Mouse (Mus musculus) heart, adult 9 months (tissue): ENCODE measurements around the gene Asna1.

Experiments used
- DNase-seq, 2 experiments: peaks; one replicate each; pipeline ENCODE4 v3.0.0; 2022; ENCODE audit warnings: low spot score in 2 of 2

The Asna1 gene

DNA sequence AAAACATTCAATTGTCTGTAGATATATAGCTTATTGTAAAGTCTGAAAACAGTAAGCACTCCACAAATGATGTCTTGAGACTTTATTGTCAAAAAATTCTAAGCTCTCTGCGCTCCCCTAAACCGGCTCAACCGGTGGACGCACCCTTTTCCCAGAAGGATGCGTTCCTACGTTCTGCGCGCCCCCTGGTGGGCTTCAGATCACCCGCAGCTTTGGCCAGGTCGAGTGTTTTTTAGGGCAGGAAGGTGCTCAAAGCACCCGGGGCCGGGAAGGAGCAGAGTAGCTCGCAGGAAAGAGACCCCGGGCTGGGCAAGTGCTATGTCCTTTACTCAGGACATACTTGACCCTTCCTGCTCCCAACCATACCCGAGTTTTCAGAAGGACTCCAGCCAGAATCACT, 35.3 kb downstream of the Asna1 start:
- DNase-seq = peak; percentile 86 to 95

DNA sequence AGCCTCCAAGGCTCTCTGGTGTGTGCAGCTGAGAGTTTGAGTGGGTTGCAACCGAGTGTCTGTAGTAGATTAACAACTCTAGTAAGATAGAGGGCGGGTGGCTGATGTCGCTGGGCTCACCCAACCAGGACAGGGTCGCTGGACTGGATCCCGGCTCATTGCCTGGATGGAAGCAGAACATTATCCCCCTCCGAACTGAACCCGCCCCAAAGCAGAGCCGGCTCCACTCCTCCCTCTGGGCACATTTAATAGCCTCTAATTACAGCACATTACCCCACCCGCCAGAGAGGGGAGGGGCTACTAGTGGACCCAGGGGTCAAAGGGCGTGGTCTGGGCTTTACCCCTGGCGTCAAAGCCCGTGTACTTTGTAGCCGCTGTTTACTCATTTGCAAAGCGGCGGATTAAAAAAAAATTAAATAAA, 35.8 kb downstream of the Asna1 start:
- peak; percentile 78 to 81 for DNase-seq

DNA sequence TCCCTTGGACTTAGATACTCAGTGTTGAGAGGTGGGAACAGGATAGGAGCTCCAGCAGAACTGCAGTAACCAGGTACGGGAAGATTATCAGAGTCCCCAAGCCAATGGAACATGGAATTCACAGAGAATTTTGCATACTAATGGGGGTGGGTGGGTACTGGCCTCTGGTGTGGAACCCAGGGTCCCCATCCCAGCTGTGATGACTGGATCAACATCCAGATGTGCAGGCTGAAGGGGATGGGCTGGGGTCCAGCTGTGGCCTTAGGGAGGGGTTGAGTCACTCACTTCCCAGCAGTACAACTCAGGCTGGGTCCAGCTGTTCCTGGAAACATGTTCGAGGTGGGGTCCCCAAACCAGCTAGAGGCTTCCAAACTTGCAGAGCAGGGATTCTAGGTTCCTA, 37.2 kb downstream of the Asna1 start:
- peak; percentile 54 to 67 for DNase-seq

DNA sequence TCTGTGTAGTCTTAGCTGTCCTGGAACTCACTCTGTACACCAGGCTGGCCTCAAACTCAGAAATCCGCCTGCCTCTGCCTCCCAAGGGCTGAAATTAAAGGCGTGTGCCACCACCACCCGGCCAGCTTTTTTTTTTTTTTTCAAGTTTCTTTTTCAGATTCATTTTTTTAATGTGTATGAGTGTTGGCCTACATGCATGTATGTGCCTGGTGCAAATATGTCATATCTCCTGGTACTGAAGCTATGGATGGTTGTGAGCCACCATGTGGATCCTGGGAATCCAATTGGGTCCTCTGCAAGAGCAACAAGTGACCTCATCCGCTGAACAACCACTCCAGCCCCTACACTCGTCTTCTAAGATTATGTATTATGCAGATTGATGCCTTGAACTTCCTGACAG, 37.7 kb downstream of the Asna1 start:
- no peak for DNase-seq

DNA sequence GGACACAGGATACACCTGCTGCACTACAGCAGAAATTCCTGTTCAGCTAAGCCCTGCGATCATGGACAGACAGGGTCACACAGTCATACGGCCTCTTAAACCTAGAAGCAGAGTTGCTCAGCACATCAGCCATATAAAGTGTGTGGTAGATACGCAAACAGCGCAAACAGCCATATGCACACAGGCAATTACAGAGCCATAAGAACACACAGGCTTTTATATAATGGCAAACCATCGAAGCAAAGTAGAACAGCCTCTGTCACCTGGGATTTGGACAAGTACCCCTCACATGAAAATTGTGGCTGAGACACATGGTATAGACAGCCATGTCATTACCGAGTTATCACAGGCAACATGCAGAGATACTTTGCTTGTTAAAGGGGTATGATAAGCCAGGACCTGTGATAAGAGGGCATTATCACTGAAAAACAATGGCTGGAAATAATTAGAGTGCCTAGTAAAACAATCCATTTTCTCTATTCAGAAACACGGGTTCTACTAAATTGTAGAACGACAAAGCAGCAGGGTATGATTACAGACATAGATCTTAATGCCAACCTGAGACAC, 38.6 kb downstream of the Asna1 start:
- DNase-seq = no peak

DNA sequence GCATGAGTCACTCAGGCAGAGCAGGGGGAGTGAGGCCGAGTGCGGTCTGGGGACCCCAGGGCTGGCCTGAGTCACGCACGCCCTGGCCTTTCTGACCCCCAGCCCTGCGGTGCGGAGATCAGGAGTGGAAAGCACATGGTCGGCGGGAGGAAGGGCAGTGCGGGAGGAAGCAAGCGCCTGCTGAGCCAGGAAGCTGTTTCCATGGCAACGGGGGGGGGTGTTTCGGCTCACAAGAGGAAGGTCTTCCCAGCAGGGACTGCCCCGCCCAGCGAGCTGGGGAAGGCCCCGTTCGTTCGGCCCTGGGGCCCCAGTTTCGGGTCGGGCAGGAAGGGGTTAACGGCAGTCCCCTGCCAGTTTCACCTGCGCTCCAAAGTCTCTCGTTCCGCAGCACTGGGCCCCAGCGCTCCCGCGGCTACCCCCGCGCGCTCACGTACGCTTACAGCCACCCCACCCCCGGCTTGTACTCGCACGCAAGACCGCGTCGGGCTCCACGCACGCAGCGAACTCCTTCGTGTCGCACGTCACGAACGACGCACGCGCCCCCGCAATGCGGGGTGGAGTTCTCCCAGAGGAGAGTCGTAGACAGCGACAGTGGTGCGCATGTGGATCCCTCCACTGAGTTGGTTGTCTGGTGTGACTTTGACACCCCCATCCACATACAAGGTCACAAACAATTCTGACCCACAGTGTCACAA, 39.2 kb downstream of the Asna1 start:
- DNase-seq = peak; percentile 92 to 93

DNA sequence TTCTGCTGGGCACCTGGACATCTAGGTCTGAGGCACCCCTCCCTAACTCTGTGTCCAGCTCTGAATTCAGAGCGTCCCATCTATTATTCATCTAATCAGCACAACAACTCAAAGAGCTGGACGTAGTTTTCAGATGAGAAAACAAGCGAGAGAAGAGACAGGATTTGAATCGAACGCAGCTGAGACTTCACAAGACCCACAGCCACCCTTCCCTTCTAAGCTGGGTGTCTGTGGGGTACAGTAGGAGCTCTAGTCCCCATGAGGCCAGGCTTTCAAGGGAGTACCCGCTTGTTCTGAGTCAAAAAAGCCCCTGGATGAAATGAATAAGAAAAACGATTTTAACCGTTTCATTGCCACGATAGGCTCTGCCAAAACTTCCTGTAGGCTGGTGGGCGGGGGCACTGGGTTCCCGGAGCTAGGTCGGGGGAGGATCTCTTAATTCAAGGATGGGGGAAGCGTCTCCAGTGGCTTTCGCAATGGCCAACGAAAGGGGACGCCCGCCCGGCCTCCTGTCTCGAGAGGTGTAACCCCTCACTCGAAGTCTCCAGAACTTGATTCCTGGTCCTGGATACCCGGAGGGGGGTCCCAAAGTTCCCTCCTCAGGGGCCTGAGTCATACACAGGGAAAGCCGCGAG, 39.9 kb downstream of the Asna1 start:
- DNase-seq = no peak

DNA sequence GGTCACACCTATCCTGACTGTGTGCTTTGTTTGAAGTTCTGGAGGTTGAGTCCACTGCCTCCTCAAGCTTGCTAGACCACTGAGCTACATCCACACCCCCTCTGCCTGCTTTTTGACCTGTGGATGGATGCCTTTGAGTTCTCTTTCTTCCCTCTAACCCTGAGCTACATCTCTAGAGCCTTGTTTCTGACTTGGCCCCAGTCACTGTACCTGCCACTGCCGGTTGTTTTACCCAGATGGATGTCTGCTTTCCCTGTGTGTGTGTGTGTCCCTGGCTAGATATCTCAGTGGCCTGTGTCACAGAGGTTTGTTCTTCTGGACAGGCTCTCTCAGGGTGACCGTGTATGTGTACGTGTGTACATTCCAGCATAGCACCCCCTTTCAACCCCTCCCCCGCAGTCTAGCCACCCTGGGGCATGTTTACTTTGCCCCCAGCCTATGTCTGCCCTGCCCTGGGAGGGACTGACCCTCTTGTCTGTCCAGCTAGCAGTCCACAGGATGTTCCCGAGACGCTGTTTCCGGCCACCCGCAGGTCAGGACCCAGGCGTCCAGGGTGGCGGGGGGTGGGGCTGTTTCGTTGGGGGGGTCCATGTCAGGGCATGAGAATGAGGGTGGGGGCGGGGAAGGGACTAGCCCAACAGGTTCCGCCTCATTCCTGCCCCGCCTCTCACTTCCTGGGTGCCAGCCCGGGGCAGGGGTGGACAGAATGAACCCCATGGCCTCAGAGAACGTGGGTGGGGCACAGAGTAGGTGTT, 40.6 kb downstream of the Asna1 start:
- peak; percentile 46 to 70 for DNase-seq

DNA sequence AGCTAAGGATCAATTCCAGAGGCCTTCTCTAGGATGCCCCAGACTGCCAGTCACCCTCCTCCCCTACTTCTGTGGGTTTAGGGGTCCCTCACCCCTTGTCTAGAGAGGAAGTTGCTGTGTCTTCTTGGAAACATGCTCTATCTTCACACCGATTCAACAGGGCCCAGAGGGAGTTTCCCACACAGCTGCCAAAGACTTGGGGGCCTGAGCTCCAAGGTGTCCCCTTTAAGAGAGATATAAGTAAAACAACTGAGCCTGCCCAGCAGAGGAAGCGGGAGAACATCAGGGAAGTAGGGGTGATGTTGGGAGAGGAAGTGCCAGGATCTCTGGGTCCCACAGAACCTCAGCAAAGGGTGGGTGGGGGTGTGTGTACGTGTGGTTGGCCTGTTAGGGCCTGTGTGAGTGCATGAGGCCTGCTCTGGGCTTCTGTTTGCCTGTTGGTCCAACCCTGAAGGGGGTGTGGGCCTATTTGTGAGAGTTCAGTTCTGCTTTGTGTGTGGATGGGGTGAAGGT, 42.5 kb downstream of the Asna1 start:
- DNase-seq = no peak

DNA sequence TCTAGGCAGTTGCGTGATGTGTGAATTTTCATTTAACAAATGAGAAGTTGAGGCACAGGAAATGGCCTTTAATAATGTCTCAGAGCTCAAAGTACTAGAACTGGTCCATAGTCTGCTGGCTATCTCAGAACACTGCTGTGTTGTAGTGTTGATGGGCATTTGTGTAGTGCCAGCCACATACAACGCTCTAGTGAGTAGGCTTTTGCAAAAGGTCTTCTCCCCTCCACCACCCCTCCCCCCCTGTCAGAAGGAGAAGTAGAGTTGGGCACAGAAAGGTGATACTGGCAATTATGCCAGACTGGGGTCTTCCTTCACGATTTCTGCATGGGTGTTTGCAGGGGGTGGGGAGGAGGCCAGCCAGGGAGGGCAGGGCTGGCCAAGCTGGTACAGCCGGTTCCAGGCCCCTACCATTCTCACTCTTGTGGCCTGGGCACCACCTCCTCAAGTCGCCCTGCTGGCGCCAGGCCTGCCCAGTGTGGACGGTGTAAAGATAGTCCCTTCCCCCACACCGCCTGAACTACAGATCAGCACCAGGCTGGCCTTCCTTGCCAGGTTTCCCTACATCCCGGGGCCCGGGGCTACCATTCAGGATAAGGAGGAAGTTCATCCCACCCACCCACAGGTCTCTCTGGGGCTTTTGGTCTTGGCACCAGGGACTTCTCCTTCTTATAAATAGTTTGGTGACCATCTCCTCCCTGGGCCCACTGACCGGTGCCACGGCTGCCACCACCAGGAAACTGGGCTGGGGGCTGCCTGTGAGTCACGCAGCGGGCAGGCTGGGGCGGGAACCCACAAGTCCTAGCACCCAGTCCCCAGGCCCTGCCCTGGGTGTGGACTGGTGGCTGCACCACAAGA, 43.2 kb downstream of the Asna1 start:
- no peak for DNase-seq

DNA sequence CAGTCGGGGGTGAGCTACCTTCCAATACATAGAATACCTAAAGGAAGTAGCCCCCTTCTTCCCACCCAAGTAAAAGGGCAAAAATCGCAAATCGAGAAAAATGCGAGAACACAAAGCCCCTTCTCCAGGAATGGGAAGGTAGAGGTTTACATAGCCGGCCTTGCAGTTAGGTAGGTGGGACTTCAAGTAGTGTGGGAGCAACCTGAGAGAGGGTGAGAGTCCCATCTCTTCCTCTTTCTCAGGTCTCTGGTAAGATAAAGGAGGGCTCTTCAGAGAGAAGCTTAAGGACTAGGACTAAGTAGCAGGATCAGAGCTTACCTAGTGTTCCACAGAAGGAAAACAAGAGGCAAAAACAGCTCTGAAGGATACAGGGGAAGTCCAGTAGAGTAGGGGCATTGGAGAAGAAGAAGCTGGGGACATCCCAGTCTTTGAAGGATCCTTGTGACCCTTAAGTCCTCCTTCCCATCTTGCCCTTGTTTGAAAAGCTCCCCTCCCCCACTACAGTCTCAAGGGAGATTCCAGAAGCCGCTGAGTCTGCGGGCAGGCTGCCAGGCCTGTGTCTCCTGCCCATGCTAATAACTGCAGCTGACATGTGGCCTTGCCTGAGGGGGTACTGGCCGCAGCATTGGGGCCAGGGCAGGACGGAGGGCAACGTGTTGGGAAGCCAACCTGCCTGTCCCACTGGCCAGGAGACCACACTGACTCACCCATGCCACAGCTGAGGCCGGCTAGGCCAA, 44.3 kb downstream of the Asna1 start:
- peak; percentile 82 to 86 for DNase-seq

DNA sequence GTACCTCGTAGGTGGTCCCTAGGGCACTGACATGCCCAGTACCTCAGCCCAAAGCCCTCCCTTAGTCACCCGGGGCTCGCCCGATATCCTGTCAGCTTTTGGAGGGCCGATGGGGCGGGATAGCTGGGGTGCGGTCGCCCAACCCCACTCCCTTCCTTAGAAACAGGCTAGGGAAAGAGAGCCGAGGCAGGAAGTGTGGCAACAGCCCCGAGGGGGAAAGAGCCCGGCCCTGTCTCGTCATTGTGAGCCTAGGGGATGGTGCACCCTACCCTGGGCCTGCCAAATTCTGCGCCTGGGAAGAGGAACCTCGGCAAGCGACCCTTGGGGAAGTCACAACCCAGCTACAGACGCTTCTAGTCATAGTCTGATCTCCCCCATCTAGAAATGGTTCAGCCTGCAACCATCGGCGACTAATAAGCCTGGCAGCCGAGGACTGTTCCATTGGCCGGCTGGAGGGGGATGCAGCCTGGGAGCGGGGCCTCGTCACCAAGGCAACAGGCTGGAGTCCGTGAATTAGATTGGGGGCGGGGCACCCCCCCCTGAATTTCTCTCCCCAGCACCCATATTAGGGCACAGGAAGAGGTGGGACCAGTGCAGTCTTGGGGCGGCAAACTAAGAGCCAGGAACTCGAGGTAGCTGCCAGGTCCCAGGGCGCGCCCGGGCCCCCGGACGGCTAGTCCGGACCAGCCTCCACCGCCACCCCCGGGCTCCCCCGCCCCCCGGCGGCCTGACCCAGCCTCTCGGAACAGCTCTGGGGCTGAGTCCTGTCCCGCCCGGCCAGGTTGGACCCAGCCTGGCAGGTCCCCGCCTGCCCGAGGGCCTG, 45.3 kb downstream of the Asna1 start:
- peak; percentile 96 for DNase-seq

DNA sequence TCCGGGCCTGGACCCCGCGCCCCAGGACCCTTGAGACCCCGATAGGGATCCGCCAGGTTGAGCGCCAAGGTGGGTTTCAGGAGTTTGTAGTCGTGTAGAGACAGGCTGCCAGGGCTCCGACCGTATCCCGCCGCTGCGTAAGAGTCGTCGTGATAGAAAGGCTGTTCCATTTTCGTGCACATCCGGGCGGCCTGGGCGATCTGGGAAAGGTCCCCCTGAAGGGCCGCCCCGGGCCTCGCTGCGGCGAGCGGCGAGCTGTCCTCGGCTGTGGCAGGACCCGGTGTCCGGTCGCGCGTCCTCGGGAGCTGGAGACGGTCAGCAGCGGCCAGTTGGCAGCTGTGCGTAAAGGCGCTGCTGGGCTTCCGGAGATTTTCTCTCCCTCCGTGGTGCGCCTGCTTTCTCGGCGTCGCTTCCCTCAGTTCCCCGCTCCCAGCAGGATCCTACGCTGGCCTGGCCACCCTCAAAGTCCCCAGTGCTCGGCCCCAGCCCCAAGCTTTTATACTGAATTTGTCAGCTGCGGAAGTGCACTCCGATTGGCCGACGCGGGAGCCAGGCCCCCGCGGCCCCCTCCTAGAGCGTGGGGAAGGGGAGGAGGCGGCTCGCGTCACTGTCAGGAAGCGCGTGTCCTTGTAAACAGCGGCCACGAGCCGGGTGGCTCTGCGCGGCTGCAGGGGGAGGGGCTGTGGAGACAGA, 46.7 kb downstream of the Asna1 start, which contains the start of gene Junb:
Gene Junb (minus strand): TSS at position 471 of the 693 bp plus-strand sequence.
- peak; percentile 98 to 99 for DNase-seq

DNA sequence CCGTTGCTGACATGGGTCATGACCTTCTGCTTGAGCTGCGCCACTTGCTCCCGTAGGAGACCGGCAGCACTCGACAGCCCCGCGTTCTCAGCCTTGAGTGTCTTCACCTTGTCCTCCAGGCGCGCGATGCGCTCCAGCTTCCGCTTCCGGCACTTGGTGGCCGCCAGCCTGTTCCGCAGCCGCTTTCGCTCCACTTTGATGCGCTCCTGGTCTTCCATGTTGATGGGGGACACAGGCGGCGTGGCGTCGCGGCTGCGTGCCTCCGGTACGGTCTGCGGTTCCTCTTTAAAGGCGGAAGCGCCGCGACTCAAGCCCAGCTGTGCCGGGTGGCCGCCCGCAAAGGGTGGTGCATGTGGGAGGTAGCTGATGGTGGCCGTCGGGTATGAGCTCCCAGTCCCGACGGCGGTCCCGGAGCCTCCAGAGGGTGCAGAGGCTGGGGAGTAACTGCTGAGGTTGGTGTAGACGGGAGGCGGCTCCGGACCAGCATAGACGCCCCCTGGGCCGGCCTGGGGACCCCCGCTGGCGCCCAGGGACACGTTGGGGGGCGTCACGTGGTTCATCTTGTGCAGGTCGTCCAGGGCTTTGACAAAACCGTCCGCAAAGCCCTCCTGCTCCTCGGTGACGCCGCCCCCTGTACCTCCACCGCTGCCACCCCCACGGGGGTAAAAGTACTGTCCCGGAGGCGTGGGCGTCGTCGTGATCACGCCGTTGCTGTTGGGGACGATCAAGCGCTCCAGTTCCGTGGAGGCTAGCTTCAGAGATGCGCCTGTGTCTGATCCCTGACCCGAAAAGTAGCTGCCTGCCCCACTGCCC, 47.4 kb downstream of the Asna1 start:
- peak; percentile 70 to 73 for DNase-seq

DNA sequence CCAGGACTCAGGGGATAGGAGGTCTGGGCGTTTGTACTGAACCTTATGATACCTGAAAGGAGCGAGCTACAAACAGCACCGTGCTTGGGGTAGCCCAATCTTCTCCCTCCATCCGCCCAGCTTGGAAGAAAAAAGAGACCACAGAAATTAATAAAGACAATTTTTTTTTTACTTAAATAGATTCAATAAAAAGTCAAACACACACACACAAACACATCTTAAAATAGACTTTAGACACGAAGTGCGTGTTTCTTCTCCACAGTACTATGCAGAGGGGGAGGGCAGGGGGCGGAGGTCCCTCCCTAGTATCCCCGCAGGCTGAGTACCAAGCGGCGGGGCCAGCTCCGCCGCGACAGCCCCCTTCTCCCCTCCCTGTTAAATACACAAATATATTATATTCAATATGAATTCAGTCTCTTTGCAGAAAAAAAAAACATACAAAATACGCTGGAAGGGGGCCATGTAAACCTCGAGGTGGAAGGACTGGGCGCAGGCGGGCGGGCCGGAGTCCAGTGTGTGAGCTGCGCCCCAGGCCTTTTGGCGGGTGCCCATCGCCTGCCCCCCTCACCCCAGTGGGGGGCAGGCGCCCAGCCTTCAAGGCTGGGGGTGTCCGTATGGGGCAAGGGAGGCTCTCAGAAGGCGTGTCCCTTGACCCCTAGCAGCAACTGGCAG, 48.2 kb downstream of the Asna1 start:
- no peak for DNase-seq

DNA sequence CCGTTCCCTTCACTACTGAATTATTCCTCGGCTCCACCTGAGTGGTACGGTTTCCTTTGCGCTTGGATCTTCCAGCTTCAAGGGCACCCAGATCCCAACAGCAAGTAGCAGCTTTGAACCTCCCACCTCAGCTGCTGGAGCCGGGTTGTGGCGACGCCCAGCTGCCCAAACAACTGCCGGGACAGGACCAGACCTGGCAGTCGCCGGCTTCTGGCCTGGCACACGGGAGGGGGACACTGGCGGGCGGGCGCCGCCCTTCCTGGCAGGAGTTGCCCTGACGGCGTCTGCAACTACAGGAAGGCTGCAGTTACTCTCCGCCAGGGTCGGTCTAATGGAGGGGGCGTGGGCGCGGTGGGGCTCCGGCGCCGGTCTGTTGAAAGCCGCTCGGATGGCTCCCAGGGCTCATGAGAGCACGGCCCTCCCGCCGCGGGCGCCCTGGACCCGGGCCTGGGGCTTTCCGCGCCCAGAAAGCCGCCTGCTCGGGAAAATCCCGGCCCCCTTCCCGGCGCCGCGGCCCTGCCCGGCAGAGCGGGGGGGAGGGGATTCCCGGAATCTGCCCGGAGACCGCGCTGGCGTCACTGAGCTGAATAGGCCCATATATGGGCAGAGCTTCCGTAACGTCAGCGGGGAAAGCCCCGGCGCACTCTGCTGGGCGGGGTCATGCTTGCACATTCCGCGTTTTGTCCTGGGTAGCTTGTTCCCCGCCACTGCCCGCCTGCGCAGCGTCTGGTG, 48.9 kb downstream of the Asna1 start:
- DNase-seq = peak; percentile 96 to 97

DNA sequence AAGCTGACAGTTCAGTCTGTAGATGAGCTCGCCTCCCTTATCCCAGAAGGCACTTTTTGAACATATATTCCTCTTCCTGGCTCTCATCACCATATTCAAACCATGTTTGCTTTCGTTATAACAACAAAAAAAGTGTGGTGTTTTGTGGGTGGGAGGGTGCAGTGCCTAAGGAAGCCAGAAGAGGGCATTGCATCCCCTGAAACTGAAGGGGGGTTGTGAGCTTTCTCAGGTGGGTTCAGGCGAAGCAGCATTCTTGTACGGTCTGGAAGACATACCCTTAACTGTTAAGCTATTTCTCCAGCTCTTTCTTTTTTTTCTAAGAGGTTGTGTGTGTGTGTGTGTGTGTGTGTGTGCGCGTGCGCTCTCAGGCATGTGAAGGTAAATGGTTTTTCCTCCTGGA, 49.6 kb downstream of the Asna1 start:
- peak; percentile 67 to 69 for DNase-seq
